ENCODE assay signal across 8 mouse cellular contexts in genomic region chr5:113162699-113163098, GRCm38 (mm10). TPM values are rescaled to one million over a fixed set of nuclear protein-coding genes. Genes with fewer than 3 reads are reported as not detected.
DNase-seq lines count a peak whose midpoint lies in the region; ATAC-seq and TF ChIP-seq lines count a peak whose summit lies in the region.

No protein-coding gene starts in this region.

- no peak for TF ChIP-seq POLR2A in ES-Bruce4 (IDR thresholded peaks at IDR 0.05; ENCODE audit: insufficient read depth, low read length)

- peak overlapping the region; percentile 75 for H3K9ac ChIP-seq in heart, embryonic 13.5 days
- H3K9ac ChIP-seq in ES-Bruce4 (ENCODE audit: low read depth, poor library complexity, severe bottlenecking), result no peak overlapping the region
- H3K9ac ChIP-seq in hindbrain, embryonic 11.5 days (ENCODE audit: low read depth, low read length), result no peak overlapping the region

- H3K79me2 ChIP-seq in macrophage (ENCODE audit: inconsistent target), result no peaks in the 10 kb centered on the region; the same call in 1 of the 2 replicates

- no peak for TF ChIP-seq EP300 in ES-Bruce4 (IDR thresholded peaks at IDR 0.05; ENCODE audit: insufficient read depth, low read depth, low read length)

- peak overlapping the region; percentile 49 for H3K4me3 ChIP-seq in heart, embryonic 13.5 days
- H3K4me3 ChIP-seq in ES-Bruce4 (ENCODE audit: low read depth, low read length) (peak overlapping the region; percentile 11; the same call in 1 of the 2 replicates), macrophage (ENCODE audit: inconsistent target) (peak overlapping the region; percentile 39)
- H3K4me3 ChIP-seq in hindbrain, embryonic 11.5 days (ENCODE audit: low read depth, low read length), result 0 out of 2 replicates have a peak overlapping the region, but pooled peaks have one; percentile 8

- H3K27ac ChIP-seq in heart, embryonic 13.5 days (replicated peaks), result 0 out of 2 replicates have a peak overlapping the region, but pooled peaks have one; percentile 25
- H3K27ac ChIP-seq in ES-Bruce4 (ENCODE audit: insufficient read depth, low read length) (no peak overlapping the region), macrophage (no peak overlapping the region; the same call in 1 of the 2 replicates)
- no peak overlapping the region for H3K27ac ChIP-seq in hindbrain, embryonic 11.5 days (ENCODE audit: low read depth, low read length)

- H3K27me3 ChIP-seq in heart, embryonic 13.5 days (replicated peaks), result no peaks in the 10 kb centered on the region
- no peaks in the 10 kb centered on the region for H3K27me3 ChIP-seq in ES-Bruce4 (ENCODE audit: control insufficient read depth, insufficient read depth, low read length, poor library complexity, severe bottlenecking)
- no peaks in the 10 kb centered on the region for H3K27me3 ChIP-seq in hindbrain, embryonic 11.5 days (ENCODE audit: control insufficient read depth, insufficient read depth, low read length)

- no peak for ATAC-seq in heart, embryonic 13.5 days (ENCODE audit: extremely low read depth, insufficient number of reproducible peaks, low FRiP score, low TSS enrichment)
- no peak for ATAC-seq in hindbrain, embryonic 11.5 days (ENCODE audit: low FRiP score)

- H3K9me3 ChIP-seq in heart, embryonic 13.5 days, result no peaks in the 10 kb centered on the region
- no peaks in the 10 kb centered on the region for H3K9me3 ChIP-seq in ES-Bruce4 (replicated peaks; ENCODE audit: control insufficient read depth, insufficient read depth, low read length, poor library complexity, severe bottlenecking)
- H3K9me3 ChIP-seq in hindbrain, embryonic 11.5 days (ENCODE audit: control insufficient read depth, low read length), result no peaks in the 10 kb centered on the region

- no peaks in the 10 kb centered on the region for H3K36me3 ChIP-seq in heart, embryonic 13.5 days
- H3K36me3 ChIP-seq in ES-Bruce4 (ENCODE audit: control insufficient read depth, insufficient read depth, low read length, poor library complexity, severe bottlenecking) (no peaks in the 10 kb centered on the region), macrophage (ENCODE audit: inconsistent target) (no peaks in the 10 kb centered on the region)
- H3K36me3 ChIP-seq in hindbrain, embryonic 11.5 days (ENCODE audit: control insufficient read depth, insufficient read depth, low read length), result no peaks in the 10 kb centered on the region

- peaks cover 85% of the 10 kb centered on the region for H3K4me1 ChIP-seq in heart, embryonic 13.5 days
- peaks cover 6% of the 10 kb centered on the region for H3K4me1 ChIP-seq in ES-Bruce4 (ENCODE audit: control insufficient read depth, insufficient read depth, low read length)
- peaks cover 7% of the 10 kb centered on the region for H3K4me1 ChIP-seq in hindbrain, embryonic 11.5 days (replicated peaks; ENCODE audit: control insufficient read depth, insufficient read depth, low read length)

- no peak for TF ChIP-seq CTCF in ES-Bruce4 (IDR thresholded peaks at IDR 0.05; ENCODE audit: low read depth, low read length)

- WGBS in heart, embryonic 13.5 days, result 5% methylated on average over 9 of the region's 9 CpGs
- WGBS in hindbrain, embryonic 11.5 days, result 20% methylated on average over 9 of the region's 9 CpGs
- 15% methylated on average over 8 of the region's 9 CpGs for WGBS in macrophage (ENCODE audit: missing documents)

- H3K4me2 ChIP-seq in heart, embryonic 13.5 days, result peak overlapping the region; percentile 73
- H3K4me2 ChIP-seq in hindbrain, embryonic 11.5 days (replicated peaks; ENCODE audit: low read depth, low read length), result peak overlapping the region; percentile 36

- no peak for DNase-seq in heart, adult 11 months
- no peak for DNase-seq in hindbrain, embryonic 11.5 days (ENCODE audit: low spot score)
- DNase-seq in retina, embryonic 14.5 days (ENCODE audit: low spot score), result no peak
- no peak for DNase-seq in ovary, postnatal 14 days (ENCODE audit: low spot score)
- no peak for DNase-seq in thymus, adult 18-20 months

RNA-seq across cellular contexts. Expression of gene 2900026A02Rik, which starts 58.3 kb away (rescaled TPM):
- polyA plus RNA-seq in heart, embryonic 13.5 days (2015; fragmentation: Nextera tagmentation; extraction: Ambion mirVana), result 14.4 and 14.8 TPM in 2 replicates
- 14.2 and 15.2 TPM in 2 replicates for polyA plus RNA-seq in ES-Bruce4 (2011; ENCODE audit: insufficient read depth, insufficient read length, low read depth, missing spikeins)
- 1.2 and 1.5 TPM in 2 replicates for polyA plus RNA-seq in hindbrain, embryonic 11.5 days (2014; fragmentation: Nextera tagmentation; extraction: Ambion mirVana)
- total RNA-seq in macrophage (2018; cell fraction: chromatin; rRNA removed), result 1 to 10 TPM in 19 of 26 experiments, under 1 TPM in 7; 0.38 to 7.0 (median 3.3) TPM
- total RNA-seq in macrophage (2018; cell fraction: cytosol; rRNA removed), result 10 to 100 TPM in 1 of 26 experiments, 1 to 10 TPM in 25; 3.1 to 10.3 (median 6.4) TPM
- total RNA-seq in macrophage (2018; cell fraction: nucleus; rRNA removed), result 10 to 100 TPM in 3 of 26 experiments, 1 to 10 TPM in 23; 1.8 to 13.2 (median 5.4) TPM
- polyA plus RNA-seq in macrophage (2018), result 4.3 to 6.7 TPM (median 4.4 TPM) in 3 replicates
